Mouse (Mus musculus) frontal cortex, postnatal 14 days (tissue): ENCODE measurements at regions not wholly inside any gene's neighbourhood (a gene's known extent, or its start where the extent isn't known, plus 50 kb on each side); places are given as distances from the start of the nearest gene placed in this dataset.

Source experiments
- DNase-seq, 2 experiments: peaks; one replicate each; pipeline ENCODE4 v3.0.0; 2022; ENCODE audit warnings: low spot score in 2 of 2

- DNase-seq, result no peak
These were observed 67.5 kb downstream of the Lmo4 start for GRCm38 (mm10) chr3:144137483-144137882.

GRCm38 (mm10) chr3:144136432-144136831, 68.6 kb downstream of the Lmo4 start:
- no peak for DNase-seq

- no peak for DNase-seq
These were observed 69.4 kb downstream of the Lmo4 start for GRCm38 (mm10) chr3:144135646-144136045.

GRCm38 (mm10) chr3:144128042-144128441, 77.0 kb downstream of the Lmo4 start:
- no peak for DNase-seq

- peak; percentile 8 to 20 for DNase-seq
These were observed 80.7 kb downstream of the Lmo4 start for GRCm38 (mm10) chr3:144124353-144124752.

- no peak for DNase-seq
These were observed 81.5 kb downstream of the Lmo4 start for GRCm38 (mm10) chr3:144123361-144124072.

- no peak for DNase-seq
These were observed 85.9 kb downstream of the Lmo4 start for GRCm38 (mm10) chr3:144119076-144119475.

- DNase-seq, result no peak
These were observed 91.1 kb downstream of the Lmo4 start for GRCm38 (mm10) chr3:144113672-144114645.

GRCm38 (mm10) chr3:144110331-144111080, 94.5 kb downstream of the Lmo4 start:
- DNase-seq, result no peak

GRCm38 (mm10) chr3:144109769-144110168, 95.3 kb downstream of the Lmo4 start:
- DNase-seq, result no peak

GRCm38 (mm10) chr3:144108310-144108709, 96.7 kb downstream of the Lmo4 start:
- DNase-seq, result no peak

- DNase-seq, result peak; percentile 12 to 13
These were observed 97.4 kb downstream of the Lmo4 start for GRCm38 (mm10) chr3:144107664-144108063.

- no peak for DNase-seq
These were observed 100.7 kb downstream of the Lmo4 start for GRCm38 (mm10) chr3:144104366-144104765.

- DNase-seq, result no peak
These were observed 105.6 kb downstream of the Lmo4 start for GRCm38 (mm10) chr3:144099444-144099843.

GRCm38 (mm10) chr3:144098762-144099161, 106.3 kb downstream of the Lmo4 start:
- no peak for DNase-seq

- no peak for DNase-seq
These were observed 113.8 kb downstream of the Lmo4 start for GRCm38 (mm10) chr3:144091231-144091630.

- DNase-seq, result no peak
These were observed 115.2 kb downstream of the Lmo4 start for GRCm38 (mm10) chr3:144089790-144090256.

- no peak for DNase-seq
These were observed 116.6 kb downstream of the Lmo4 start for GRCm38 (mm10) chr3:144088261-144088884.

- no peak for DNase-seq
These were observed 117.2 kb downstream of the Lmo4 start for GRCm38 (mm10) chr3:144087771-144088170.

GRCm38 (mm10) chr3:144086176-144086575, 118.8 kb downstream of the Lmo4 start:
- DNase-seq, result no peak

- DNase-seq, result no peak
These were observed 125.1 kb downstream of the Lmo4 start for GRCm38 (mm10) chr3:144079960-144080359.
